Mouse (Mus musculus) heart, postnatal 10 days (tissue): ENCODE measurements around the gene Hspb1. TPM values are rescaled to one million over a fixed set of nuclear protein-coding genes. Genes with fewer than 3 reads are reported as not detected.

Experiments
- DNase-seq, 2 experiments: peaks; one replicate each; pipeline ENCODE4 v3.0.0; 2021
- intact Hi-C: fragments of 180-260 bp; cut with DNase I; formaldehyde crosslinking; loops from one replicate; pipeline ENCODE4 v1.15.1; 2025
- total RNA-seq, 2 experiments: library from RNA; stranded (reverse); gene quantifications; 2 replicates each; pipeline ENCODE4 v1.2.3; 2021

Gene Hspb1
- 100 to 1,000 TPM; 304 to 329 TPM for total RNA-seq

DNA sequence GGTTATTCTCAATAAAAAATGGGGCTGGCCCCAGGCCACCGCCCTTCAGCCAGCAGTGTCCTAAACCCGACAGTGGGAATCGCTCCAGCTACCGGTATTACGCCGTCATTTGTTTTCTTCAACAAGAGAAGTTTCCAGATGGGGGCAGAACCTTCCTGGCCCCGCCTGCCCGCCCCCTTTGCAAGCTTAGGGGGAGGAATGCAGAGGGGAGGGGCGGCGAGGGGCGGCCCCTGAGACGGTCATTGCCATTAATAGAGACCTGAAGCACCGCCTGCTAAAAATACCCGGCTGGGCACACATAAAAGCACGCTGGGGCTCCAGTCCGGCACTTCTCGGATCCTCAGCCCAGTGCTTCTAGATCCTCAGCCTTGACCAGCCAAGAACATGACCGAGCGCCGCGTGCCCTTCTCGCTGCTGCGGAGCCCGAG, at the start of gene Hspb1:
TSS of gene Hspb1 (plus strand) at position 245 of the 428 bp plus-strand sequence.
- intact Hi-C loops = no loop called here
- peak; percentile 90 to 93 for DNase-seq

DNA sequence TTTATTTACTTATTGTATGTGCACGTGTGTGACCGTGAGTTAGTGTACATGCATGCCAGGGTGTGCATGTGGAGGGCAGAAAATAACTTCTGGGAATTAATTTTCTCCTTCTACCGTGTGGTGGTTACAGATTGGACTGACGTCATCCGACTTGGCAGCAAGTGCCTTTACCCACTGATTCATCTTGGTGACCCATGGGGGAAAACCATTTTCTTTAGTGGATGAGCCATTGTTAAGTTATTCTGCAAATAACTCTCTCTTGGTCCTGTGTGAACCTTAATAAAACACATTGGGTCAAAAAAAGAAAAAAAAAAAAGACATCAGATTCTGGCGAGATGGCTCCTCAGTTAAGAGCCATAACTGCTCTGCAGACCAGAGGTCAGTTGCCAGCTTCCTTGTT, 46.1 kb upstream of the Hspb1 start:
- intact Hi-C loops = loop anchor here (5.0 kb wide), 1 partner anchor 34 kb away; the partner anchor contains the start of gene Srrm3

DNA sequence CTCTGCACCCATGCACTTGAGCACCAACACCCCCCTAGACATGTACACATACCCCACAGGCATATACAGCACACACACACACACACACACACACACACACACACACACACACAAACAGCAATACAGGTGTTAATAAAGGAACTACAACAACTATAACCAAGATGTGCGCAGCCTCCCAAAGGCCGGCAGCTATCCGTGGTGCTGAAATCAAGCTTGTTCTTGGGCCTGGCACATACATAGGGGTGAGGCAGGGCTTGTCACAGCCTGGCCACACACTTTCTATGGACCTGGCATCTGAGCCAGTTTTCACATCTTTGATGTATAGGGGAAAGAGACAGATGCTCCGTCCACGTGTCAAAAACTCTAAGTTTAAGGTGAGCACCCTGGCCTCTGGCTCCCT, 44.3 kb upstream of the Hspb1 start:
- intact Hi-C loops = loop anchor here (5.0 kb wide), 1 partner anchor 36 kb away; the partner anchor contains the start of gene Srrm3
- DNase-seq = peak; percentile 53 to 71

More for the DNA sequence above, 46.1 kb upstream of the Hspb1 start:
- DNase-seq = no peak

DNA sequence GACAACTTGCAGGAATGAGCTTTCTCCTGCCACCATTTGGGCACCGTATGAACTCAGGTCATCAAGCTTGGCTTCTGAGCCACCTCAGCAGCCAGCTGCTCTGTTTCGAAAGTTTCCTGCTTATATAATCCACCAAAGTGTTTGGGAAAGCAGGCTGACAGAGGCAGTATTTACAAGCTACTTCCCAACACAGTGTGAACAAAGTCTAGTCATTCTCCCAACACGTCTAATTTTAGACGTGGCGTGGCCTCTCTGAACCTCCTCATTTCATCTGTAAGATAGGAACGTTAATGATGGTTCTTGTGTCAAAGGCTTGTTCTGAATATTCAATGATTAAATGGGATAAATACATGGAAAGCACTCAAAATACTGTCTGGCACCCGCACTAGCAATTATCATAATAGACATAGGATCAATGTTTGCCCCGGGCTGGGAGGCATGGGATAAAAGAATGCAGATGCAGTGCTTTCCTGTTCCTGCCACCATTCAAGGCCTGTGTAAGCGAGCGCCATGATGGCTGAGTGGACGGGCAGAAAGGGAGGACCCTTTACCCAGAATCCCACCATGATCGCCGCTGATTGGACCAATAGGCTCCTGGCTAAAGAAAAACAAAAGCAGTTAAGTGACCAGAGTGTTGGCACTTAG, 41.9 kb upstream of the Hspb1 start:
- intact Hi-C loops = no loop called here
- DNase-seq = no peak

DNA sequence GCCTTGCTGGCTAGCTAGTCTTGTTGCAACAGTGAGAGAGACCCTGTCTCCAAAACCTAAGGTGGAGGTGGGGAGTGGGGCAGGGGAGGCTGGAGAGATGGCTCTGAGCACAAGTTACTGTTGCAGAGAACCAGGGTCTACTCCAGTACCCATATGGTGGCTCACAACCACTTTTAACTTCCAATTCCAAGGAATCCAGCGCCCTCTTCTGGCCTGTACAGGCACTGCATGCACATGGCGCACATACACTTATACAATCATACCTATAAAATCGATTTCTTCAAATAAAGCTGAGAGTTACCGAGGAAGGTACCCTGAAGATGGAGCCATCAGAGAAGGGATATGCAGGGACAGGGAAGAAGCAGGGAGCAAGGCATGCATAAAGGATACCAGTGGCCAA, 40.3 kb upstream of the Hspb1 start:
- intact Hi-C loops = no loop called here
- no peak for DNase-seq

DNA sequence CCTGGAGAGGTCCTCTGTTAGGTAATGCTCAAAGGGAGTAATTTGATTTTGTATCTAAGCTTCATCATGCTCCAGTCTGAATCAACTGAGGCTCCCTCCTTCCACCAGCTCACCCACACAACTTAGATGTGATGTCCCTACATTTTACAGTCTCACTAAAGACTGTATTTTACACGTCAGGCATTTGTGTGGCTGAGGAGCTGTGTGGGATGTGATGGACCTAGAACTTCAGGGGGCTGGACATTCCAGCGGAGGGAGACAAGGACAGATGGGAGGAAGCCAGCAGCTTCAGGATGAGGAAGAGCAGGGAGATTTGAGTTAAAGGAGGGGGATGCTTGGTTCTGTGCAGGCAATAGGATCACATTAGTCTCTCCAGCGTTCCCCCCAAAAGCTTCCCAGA, 39.8 kb upstream of the Hspb1 start:
- intact Hi-C loops = no loop called here
- no peak for DNase-seq

DNA sequence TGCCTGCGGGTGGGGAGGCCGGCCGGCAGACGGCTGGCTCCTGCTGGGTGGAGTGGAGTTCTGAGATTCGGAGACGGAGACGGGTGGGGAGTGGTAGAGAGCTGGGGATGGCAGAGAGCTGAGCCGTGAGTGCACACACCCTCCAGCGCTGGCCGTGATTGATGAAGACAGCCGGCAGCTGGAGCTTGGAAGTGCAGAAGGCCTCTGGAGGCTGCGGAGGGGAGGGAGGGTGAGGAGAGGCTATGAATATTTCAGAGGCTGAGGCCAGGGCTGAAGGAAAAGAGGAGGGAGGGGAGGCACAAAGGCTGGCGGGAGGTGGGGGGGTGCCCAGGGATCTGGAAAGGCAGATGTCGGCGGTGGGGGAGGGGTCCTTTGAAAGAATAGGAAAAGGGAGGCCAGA, 36.7 kb upstream of the Hspb1 start:
- DNase-seq = peak; percentile 17 to 29
- intact Hi-C loops = no loop called here

DNA sequence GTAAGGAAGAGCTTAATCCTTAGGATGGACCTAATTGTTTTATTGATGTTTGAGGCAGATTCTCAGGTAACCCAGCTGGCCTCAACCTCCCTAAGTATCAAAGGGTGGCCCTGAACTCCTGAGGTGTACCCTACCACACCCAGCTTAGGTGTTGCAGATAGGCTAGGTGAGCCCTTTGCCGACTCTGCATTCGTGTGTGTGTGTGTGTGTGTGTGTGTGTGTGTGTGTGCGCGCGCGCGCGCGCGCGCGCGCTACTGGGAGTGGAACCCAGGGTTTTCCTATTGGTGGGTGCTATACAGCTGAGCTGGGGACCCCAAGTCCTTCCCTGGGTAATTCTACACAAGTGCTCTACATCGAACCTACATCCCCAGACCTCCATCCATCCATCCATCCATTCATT, 36.2 kb upstream of the Hspb1 start:
- DNase-seq = no peak
- intact Hi-C loops = no loop called here

DNA sequence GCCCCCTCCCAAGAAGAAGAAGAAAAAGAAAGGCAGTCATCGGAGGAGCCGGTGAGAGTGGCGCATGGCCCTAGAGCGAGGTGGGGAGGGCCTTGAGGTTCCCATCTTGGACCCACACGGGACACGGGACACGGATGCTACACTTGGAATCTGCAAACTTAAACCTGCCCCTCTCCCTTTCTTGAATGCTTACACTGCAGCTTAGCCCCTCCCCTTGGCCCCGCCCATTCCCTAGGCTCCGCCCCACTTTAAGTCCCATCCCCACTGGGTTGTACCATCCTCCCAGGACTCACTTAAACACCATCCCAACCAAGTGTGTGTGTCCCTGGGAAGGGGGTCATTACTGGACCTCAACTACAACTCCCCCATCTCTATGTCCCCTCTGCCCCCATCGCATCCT, 35.3 kb upstream of the Hspb1 start:
- DNase-seq = no peak
- intact Hi-C loops = no loop called here

DNA sequence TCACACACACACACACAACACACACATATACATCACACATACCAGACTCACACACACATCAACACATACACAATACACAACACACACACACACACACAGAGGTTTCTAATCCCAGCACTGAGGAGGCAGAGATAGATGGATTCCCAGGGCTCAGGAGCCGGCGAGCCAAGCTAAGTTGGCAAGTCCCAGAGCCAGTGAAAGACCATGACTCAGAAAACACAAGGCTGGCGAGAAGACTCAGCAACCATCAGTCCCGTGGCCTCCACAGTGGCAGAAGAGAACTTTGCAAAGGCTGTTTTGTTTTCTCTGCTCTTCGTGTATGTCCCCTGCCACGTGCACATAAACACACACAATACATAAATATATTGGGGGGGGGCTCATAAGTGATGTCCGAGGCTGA, 34.0 kb upstream of the Hspb1 start:
- no peak for DNase-seq
- intact Hi-C loops = no loop called here

DNA sequence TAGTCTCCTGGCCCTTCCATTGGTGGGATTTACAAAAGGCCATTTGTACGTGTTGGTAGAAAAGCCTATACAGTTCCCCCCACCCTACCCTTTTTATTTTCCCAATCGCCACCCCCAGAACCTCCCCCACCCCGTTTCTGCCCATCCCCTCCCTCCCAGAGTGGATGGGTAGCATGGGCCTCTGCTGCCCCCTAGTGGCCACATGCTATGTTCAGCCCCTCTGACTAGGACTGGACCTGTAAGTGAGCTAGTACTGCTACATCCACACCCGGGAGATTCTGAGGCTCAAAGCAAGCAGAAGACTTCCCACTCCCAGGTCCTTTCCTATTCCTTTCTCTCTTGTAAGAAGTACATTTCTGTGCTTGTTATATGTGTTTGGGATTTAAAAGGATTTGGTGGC, 32.6 kb upstream of the Hspb1 start:
- DNase-seq = peak; percentile 71 to 86
- intact Hi-C loops = loop anchor here (1.0 to 5.0 kb wide), 2 partner anchors 61 to 238 kb away; no protein-coding TSS in a partner anchor

DNA sequence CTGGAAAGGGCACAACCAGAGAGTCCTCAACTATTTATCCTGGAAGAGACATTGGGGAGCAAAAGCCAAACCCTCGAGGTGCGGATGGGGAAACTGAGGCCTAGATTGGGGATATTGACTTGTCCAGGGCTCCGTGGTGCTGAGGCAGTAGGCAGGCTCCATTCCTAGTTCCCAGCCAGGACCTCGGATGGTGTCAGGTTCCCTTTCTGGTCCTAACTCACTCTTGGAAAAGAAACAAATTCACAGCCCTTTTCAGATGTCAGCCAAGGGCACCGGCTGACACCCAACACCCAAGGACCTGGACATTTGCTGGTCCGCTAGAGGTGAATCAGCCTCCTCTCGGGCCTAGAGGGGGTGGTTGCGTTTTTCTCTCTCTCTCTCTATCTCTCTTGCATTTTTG, 21.1 kb upstream of the Hspb1 start:
- intact Hi-C loops = no loop called here
- DNase-seq = no peak

DNA sequence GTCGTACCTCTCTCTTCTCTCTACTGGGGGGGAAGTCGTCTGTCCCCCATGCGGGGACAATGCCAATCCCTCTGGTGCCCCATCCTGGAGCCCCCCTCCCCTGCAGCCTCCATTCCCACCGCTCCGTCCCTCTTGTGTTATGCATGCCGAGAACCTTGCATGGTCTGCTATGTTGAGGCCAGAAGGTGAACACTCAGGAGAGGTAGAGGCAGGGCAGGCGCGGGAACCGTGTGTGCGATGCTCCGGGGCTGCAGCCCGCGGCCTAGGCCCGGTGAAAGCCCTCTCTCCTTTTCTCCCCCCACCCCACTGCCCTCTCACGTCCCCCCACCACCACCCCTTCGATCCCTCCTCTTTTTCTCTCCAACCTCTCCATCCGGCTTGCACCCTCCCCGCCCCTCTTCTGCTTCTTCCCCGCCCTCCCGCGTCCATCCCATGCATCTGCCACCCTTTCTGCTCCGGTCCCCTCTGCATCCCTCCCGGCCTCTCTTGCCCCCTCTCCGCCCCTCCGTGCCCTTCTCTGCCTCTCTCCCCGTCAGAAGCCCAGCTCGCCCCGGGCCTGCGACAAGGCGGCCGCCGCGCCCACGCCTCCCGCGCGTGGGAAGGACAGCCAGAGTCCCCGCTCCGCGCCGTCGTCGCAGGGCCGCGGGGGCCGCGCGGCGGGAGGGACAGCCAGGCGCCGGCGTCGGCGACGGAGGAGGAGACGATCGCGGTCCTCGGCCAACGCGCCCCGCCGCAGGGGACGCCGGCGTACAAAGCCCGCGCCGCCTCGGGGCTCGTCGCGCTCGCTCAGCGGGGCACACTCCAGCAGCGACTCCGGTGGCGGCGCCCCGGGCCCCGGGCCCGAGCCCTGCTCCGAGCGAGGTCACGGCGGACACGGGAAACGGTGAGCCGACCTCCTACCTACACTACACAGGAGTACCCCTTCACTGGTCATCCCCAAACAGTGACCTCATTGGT, 19.8 kb upstream of the Hspb1 start:
- DNase-seq = peak in 1 of 2 experiments; percentile 32
- intact Hi-C loops = no loop called here

DNA sequence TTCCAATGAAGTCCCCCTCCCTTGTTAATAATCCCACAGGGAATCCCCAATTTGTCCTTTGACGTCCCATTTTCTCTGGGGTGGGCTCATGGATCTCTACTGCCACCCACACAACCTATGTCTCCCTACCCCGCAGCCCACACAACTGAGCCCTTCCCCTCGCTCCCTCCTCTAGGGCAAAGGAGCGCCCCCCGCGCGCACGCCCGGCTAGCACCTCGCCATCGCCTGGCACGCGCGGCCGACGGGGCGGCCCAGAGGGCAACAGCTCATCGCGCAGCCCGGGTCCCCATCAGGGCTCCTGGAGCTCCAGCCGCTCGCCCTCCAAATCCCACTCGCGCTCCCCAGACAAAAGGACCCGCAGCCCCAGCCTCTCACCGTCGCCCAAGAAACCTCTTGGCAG, 19.1 kb upstream of the Hspb1 start:
- no peak for DNase-seq
- intact Hi-C loops = no loop called here

DNA sequence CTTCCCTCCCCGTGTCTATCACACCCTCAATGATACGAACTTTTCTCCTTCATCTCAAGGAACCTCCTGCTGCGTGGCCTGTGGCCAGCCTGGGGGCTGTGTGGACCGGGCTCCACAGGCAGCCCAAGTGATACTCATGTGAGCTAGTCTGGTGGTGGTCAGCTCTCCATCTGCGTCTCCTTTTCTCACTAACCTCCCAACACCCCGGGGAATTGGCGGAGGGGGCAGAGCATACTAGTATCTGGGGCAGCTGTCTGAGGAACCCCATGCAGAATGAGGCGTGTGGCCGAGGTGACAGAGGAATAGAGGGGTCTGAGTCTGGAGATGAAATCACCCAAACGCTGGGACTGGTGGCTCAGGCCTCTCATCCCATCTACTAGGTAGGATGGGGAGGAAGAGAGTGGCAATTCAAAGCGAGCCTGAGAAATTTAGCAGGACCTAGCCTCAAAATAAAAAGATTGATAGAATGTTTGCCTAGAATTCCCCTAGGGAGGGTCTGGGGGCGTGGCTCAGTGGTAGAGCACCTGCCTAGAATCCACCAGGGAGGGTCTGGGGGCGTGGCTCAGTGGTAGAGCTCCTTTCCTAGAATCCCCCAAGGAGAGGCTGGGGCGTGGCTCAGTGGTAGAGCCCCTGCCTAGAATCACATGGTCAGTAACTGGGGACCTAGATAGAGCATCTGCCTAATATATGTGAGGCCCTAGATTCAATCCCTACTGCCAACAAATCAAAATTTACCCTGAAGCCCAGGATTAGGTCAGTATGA, 17.9 kb upstream of the Hspb1 start:
- no peak for DNase-seq
- intact Hi-C loops = no loop called here

DNA sequence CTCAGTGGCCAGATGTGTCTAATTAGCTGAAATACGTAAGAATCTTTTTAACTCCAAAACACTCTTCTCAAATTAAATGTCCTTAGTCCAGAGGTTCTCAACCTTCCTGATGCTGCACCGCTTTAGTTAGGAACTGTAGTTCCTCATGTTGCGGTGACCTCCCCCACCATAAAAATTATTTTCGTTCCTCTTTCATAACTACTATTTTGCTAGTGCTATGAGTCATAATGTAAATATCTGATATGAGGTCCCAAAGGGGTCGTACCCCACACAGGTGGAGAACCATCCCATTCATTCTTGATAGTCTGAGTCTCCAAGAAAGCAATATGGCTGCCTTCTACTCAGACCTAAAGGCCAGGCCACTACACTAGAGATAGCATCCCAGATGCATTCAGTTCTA, 17.2 kb upstream of the Hspb1 start:
- intact Hi-C loops = no loop called here
- DNase-seq = no peak

DNA sequence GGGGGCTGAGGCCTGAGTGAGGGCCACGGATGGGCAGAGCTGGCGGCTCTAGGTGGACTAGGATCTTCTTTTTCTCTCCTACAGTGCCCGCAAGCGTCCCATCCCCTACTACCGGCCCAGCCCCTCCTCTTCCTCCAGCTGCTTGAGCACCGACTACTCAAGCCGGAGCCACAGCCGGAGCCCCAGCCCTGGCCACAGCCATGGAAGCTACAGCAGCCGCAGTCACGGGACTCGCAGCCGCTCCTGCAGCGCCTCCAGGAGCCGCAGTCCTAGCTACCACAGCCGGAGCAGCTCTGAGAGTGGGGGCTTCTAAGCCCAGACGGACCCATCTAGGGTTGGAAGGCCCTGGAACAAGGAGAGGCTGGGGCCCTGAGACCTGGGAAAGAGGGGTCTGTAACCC, 14.7 kb upstream of the Hspb1 start:
- no peak for DNase-seq
- intact Hi-C loops = no loop called here

DNA sequence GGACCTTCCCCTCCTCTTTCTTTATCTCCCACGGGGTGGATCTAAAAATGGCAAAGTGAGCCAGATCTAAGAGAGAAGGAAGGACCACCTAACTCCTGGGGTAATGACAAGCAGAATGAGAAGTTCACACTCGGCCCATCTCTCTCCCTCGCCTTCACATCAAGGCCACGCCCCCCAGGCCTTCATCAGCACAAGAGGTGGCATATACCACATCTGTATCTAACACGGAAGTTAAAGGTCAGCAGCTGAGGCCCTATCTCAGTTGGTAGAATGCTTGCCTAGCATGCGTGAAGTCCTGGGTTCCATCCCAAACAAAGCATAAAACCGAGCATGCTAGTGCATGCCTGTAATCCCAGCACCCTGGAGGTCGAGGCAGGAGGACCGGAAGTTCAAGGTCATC, 14.0 kb upstream of the Hspb1 start:
- no peak for DNase-seq
- intact Hi-C loops = no loop called here

DNA sequence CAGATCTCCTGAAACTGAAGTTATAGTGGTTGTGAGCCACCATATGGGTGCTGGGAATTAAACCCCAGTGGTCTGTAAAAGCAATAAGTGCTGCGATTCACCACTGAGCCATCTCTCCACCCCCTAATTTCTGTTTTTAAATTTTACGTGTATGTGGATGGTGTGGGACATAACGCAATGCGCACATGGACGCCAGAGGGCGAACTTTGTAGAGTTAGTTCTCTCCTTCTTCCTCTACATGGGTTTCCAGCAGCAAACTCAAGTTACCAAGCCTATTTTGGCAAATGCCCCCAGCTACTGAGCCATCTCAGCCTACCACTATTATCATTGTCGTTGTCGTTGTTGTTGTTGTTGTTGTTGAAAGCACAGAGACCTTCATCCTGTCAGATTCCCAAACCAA, 10.5 kb upstream of the Hspb1 start:
- DNase-seq = peak; percentile 70 to 85
- intact Hi-C loops = loop anchor here (1.0 kb wide), 1 partner anchor 184 kb away; no protein-coding TSS in a partner anchor

DNA sequence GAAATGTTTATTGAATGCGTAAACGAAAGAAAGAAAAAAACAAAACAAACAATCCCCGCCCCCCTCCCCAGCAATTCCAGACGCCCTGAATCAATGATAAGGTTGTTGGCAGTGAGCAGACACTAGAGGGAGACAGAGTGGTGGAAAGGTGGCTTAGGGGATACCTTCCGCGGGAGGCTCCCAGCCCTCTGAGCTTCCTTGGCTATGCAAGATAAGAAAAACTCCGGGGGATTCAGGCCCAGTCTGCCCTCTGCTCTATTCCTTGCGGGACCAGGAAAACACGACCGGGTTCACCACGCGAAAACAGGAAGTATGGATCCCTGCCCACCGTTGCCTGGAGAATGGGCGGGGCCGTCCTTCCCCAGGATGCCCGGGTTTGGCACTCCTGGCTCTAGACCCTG, 9.9 kb upstream of the Hspb1 start:
- peak; percentile 61 to 71 for DNase-seq
- intact Hi-C loops = loop anchor here (1.0 kb wide), 1 partner anchor 183 kb away; no protein-coding TSS in a partner anchor
